ENCODE assay signal across 11 mouse cellular contexts in the genomic region with DNA sequence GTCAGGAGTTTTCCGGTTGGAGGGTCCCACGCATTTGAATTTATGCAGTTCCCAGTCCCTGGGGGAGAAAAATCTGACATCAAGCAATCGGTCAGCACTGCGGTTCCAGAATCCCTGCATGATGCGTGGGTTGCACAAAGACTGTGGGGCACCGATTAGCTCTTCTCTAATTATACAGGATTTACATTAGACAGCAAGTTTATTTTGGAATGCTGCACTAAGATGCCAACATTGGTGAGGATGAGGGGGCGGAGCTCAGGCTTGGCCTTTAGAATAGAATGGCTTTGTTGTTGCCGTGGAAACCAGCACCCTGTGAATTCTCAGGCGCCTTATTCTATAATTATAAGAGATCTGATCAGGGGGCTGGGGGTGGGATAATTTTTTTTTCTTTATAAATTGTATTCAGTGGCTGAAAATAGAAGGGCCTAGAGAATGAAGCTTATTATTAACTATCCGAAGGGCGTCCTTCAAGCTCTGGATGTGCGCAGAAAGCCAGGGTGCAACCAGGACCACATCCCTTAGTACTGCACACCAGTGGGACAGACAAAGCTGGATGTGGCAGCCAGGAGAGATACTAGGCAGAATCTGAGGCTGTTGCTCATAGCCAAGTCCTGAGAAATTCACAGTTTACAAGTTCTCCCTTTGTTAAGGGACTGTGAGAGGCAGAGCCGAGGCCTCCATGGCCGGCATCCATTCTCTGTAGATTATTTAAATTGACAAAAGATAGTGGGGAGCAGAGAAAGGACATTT.
DNase-seq lines count a peak whose midpoint lies in the region; ATAC-seq and TF ChIP-seq lines count a peak whose summit lies in the region.
"Had no signal": no experiment of that assay in that cellular context is flagged by ENCODE, and none has a peak within 500 bp of the region (broad histone marks: within the 10 kb centered on the region; RNA-seq: fewer than 3 reads in every experiment).

No protein-coding gene starts in this region.

- 79% methylated on average over 14 of the region's 14 CpGs for WGBS in lung, embryonic 14.5 days
- WGBS in lung, postnatal 0 days, result 86% methylated on average over 14 of the region's 14 CpGs
- WGBS in hindbrain, embryonic 13.5 days, result 44% methylated on average over 14 of the region's 14 CpGs

- TF ChIP-seq EP300 in lung, postnatal 0 days (IDR thresholded peaks at IDR 0.05), result no peak

- TF ChIP-seq CTCF in lung, embryonic 14.5 days (IDR thresholded peaks at IDR 0.05; ENCODE audit: low read depth), result no peak
- no peak for TF ChIP-seq CTCF in lung, postnatal 0 days (IDR thresholded peaks at IDR 0.05)

- H3K9ac ChIP-seq in lung, embryonic 14.5 days, result no peak overlapping the region
- H3K9ac ChIP-seq in lung, postnatal 0 days (replicated peaks; ENCODE audit: low read depth), result no peak overlapping the region
- H3K9ac ChIP-seq in hindbrain, embryonic 13.5 days, result no peak overlapping the region
- H3K9ac ChIP-seq: embryonic facial prominence, embryonic 12.5 days; heart, embryonic 13.5 days had no signal

- no peak overlapping the region for H3K4me3 ChIP-seq in lung, embryonic 14.5 days (ENCODE audit: low read depth, low read length)
- H3K4me3 ChIP-seq in lung, postnatal 0 days (ENCODE audit: low read depth, low read length), result no peak overlapping the region
- H3K4me3 ChIP-seq in hindbrain, embryonic 13.5 days, result no peak overlapping the region
- H3K4me3 ChIP-seq: embryonic facial prominence, embryonic 12.5 days; heart, embryonic 13.5 days; megakaryocyte, embryonic 14.5 days had no signal

- intact Hi-C loops in left cerebral cortex, postnatal 36 days (cut with DNase I), result loop anchor here (5.0 kb wide), 1 partner anchor 200 kb away; no protein-coding TSS in a partner anchor

- no peak for ATAC-seq in lung, embryonic 14.5 days (ENCODE audit: insufficient read depth)
- no peak for ATAC-seq in lung, postnatal 0 days
- peak; percentile 52; the same call in 1 of the 2 replicates for ATAC-seq in hindbrain, embryonic 13.5 days (ENCODE audit: low FRiP score)
- no peak for ATAC-seq in erythroid progenitor cell, adult 5-6 weeks (replicated peaks; ENCODE audit: low FRiP score, poor library complexity, severe bottlenecking)
- ATAC-seq in CD4-positive, CD25-positive, alpha-beta regulatory T cell, adult 4 months, result no peak

- H3K36me3 ChIP-seq in lung, embryonic 14.5 days (ENCODE audit: insufficient read depth), result no peaks in the 10 kb centered on the region
- no peaks in the 10 kb centered on the region for H3K36me3 ChIP-seq in lung, postnatal 0 days (ENCODE audit: insufficient read depth, low read length)
- no peaks in the 10 kb centered on the region for H3K36me3 ChIP-seq in hindbrain, embryonic 13.5 days
- H3K36me3 ChIP-seq: embryonic facial prominence, embryonic 12.5 days; heart, embryonic 13.5 days had no signal

- H3K4me1 ChIP-seq in lung, embryonic 14.5 days (ENCODE audit: insufficient read depth), result no peaks in the 10 kb centered on the region
- H3K4me1 ChIP-seq in lung, postnatal 0 days (ENCODE audit: insufficient read depth, low read depth, low read length), result no peaks in the 10 kb centered on the region
- H3K4me1 ChIP-seq in hindbrain, embryonic 13.5 days (replicated peaks), result peaks cover 15% of the 10 kb centered on the region
- H3K4me1 ChIP-seq: embryonic facial prominence, embryonic 12.5 days; heart, embryonic 13.5 days; megakaryocyte, embryonic 14.5 days had no signal

- no peaks in the 10 kb centered on the region for H3K9me3 ChIP-seq in lung, embryonic 14.5 days (ENCODE audit: low read depth, low read length)
- no peaks in the 10 kb centered on the region for H3K9me3 ChIP-seq in lung, postnatal 0 days (ENCODE audit: low read length)
- H3K9me3 ChIP-seq in hindbrain, embryonic 13.5 days, result no peaks in the 10 kb centered on the region
- H3K9me3 ChIP-seq: embryonic facial prominence, embryonic 12.5 days; heart, embryonic 13.5 days had no signal

- H3K27ac ChIP-seq in lung, embryonic 14.5 days (ENCODE audit: low read depth), result no peak overlapping the region
- no peak overlapping the region for H3K27ac ChIP-seq in lung, postnatal 0 days (ENCODE audit: low read length)
- H3K27ac ChIP-seq in hindbrain, embryonic 13.5 days, result peak overlapping the region; percentile 63
- H3K27ac ChIP-seq: embryonic facial prominence, embryonic 12.5 days; heart, embryonic 13.5 days had no signal

- H3K4me2 ChIP-seq in lung, embryonic 14.5 days, result no peak overlapping the region
- H3K4me2 ChIP-seq in lung, postnatal 0 days (replicated peaks; ENCODE audit: low read depth, low read length), result no peak overlapping the region
- H3K4me2 ChIP-seq in hindbrain, embryonic 13.5 days, result no peak overlapping the region
- H3K4me2 ChIP-seq: embryonic facial prominence, embryonic 12.5 days; heart, embryonic 13.5 days had no signal

- peak; percentile 11 for DNase-seq in lung, embryonic 14.5 days
- DNase-seq in lung, postnatal 0 days (ENCODE audit: low spot score), result no peak
- DNase-seq in left cerebral cortex, postnatal 36 days (ENCODE audit: low spot score in 2 of 2), result peak; percentile 76 to 77
- peak; percentile 38 for DNase-seq in right cerebral cortex, postnatal 4 days
- no peak for DNase-seq in T-cell, adult 2 months (ENCODE audit: low spot score)

- H3K27me3 ChIP-seq in lung, embryonic 14.5 days (ENCODE audit: insufficient read depth, low read length), result no peaks in the 10 kb centered on the region
- H3K27me3 ChIP-seq in lung, postnatal 0 days (replicated peaks; ENCODE audit: insufficient read depth, low read length), result no peaks in the 10 kb centered on the region
- no peaks in the 10 kb centered on the region for H3K27me3 ChIP-seq in hindbrain, embryonic 13.5 days
- H3K27me3 ChIP-seq: embryonic facial prominence, embryonic 12.5 days; heart, embryonic 13.5 days; megakaryocyte, embryonic 14.5 days had no signal

Comparison
In these comparisons a context has a peak if more than half of its experiments do, and no peak if none do; other contexts are left out.
1. DNase-seq: peak in lung, embryonic 14.5 days (single experiment), left cerebral cortex, postnatal 36 days (2 of 2) and right cerebral cortex, postnatal 4 days (single experiment); none in lung, postnatal 0 days (single experiment) and T-cell, adult 2 months (single experiment).